Mouse (Mus musculus): ENCODE results near the gene Ergic1. TPM values are rescaled to one million over a fixed set of nuclear protein-coding genes. Genes with fewer than 3 reads are reported as not detected.
A peak's percentile ranks its signal among the peaks of the same experiment; 100 is the strongest.

The Ergic1 gene
- polyA plus RNA-seq, 1 experiment from 2014 or later, result 34.4 TPM

GRCm38 (mm10) chr17:26561651-26562181 lies 427 bp downstream of the Ergic1 start, which contains the start of gene Dusp1:
Dusp1 (minus strand) TSS chr17:26562128.
- no peak for TF ChIP-seq CTCF (IDR thresholded peaks at IDR 0.05; ENCODE audit: low read depth)
- no peak for TF ChIP-seq EP300 (IDR thresholded peaks at IDR 0.05; ENCODE audit: low read depth)
- Histone ChIP-seq H3K27ac (ENCODE audit: low read depth) (peak within 1 kb of the TSS; percentile 66), H3K9me3 (ENCODE audit: low read length) (no peaks in the 10 kb centered on the region), H3K36me3 (replicated peaks; ENCODE audit: insufficient read depth, low read length) (no peaks in the 10 kb centered on the region), H3K4me2 (ENCODE audit: low read depth, low read length) (peak within 1 kb of the TSS; percentile 96), H3K4me3 (ENCODE audit: low read depth, low read length) (peak within 1 kb of the TSS; percentile 66), H3K4me1 (ENCODE audit: insufficient read depth) (peaks cover 32% of the 10 kb centered on the region), H3K9ac (replicated peaks) (peak within 1 kb of the TSS; percentile 73), H3K27me3 (ENCODE audit: insufficient read depth, low read length) (no peaks in the 10 kb centered on the region)
- under 1% methylated on average over 22 of the region's 25 CpGs for WGBS (ENCODE audit: insufficient replicate concordance)
- ATAC-seq (peak; percentile 43), DNase-seq (no peak)

DNA sequence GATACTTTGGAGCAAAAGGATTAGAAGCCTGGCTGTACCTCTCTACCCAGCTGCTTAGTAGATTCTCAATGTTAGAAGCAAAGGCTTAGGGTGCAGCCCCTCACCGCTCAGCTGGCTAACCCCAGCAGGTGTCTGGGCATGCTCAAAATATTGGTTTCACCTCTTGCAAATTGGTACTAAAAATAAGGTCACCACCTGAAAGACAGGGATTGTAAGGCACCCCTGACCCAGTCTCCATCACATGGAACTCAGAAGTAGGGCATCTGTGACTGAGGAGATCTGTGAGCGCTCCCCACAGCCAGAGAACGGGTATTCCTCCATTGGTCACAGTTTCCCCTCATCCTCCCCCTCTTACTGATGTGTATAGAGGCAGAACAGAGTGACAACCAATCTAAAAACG lies 1.0 kb downstream of the Ergic1 start:
- no peaks in the 10 kb centered on the region for H3K36me3 ChIP-seq (replicated peaks; ENCODE audit: insufficient read depth, low read length)

GRCm38 (mm10) chr17:26563476-26563875 lies 2.2 kb downstream of the Ergic1 start:
- no peak for TF ChIP-seq EP300 (IDR thresholded peaks at IDR 0.05; ENCODE audit: low read depth)
- TF ChIP-seq CTCF (IDR thresholded peaks at IDR 0.05; ENCODE audit: low read depth), result no peak
- Histone ChIP-seq H3K9ac (replicated peaks) (no peak overlapping the region), H3K36me3 (replicated peaks; ENCODE audit: insufficient read depth, low read length) (peaks cover 4% of the 10 kb centered on the region; the same call in 1 of the 2 replicates), H3K27me3 (ENCODE audit: insufficient read depth, low read length) (no peaks in the 10 kb centered on the region), H3K4me1 (ENCODE audit: insufficient read depth) (peaks cover 32% of the 10 kb centered on the region), H3K4me2 (ENCODE audit: low read depth, low read length) (no peak overlapping the region), H3K27ac (ENCODE audit: low read depth) (no peak overlapping the region), H3K9me3 (ENCODE audit: low read length) (no peaks in the 10 kb centered on the region), H3K4me3 (ENCODE audit: low read depth, low read length) (no peak overlapping the region)
- DNase-seq (no peak), ATAC-seq (no peak)
- 88% methylated on average over 6 of the region's 6 CpGs for WGBS (ENCODE audit: insufficient replicate concordance)

More for the DNA sequence above, 1.0 kb downstream of the Ergic1 start:
- 0 out of 2 replicates have a peak overlapping the region, but pooled peaks have one; percentile 66 for H3K27ac ChIP-seq (ENCODE audit: low read depth)
- H3K9me3 ChIP-seq (ENCODE audit: low read length), result no peaks in the 10 kb centered on the region
- peak overlapping the region; percentile 66 for H3K4me3 ChIP-seq (ENCODE audit: low read depth, low read length)
- 62% methylated on average over 4 of the region's 4 CpGs for WGBS (ENCODE audit: insufficient replicate concordance)
- TF ChIP-seq CTCF (IDR thresholded peaks at IDR 0.05; ENCODE audit: low read depth) (no peak), EP300 (IDR thresholded peaks at IDR 0.05; ENCODE audit: low read depth) (no peak)
- H3K27me3 ChIP-seq (ENCODE audit: insufficient read depth, low read length), result no peaks in the 10 kb centered on the region
- ATAC-seq (no peak), DNase-seq (no peak)
- peak overlapping the region; percentile 73 for H3K9ac ChIP-seq (replicated peaks)
- peak overlapping the region; percentile 96 for H3K4me2 ChIP-seq (ENCODE audit: low read depth, low read length)
- H3K4me1 ChIP-seq (ENCODE audit: insufficient read depth), result peaks cover 32% of the 10 kb centered on the region

GRCm38 (mm10) chr17:26564439-26564838 lies 3.1 kb downstream of the Ergic1 start:
- no peaks in the 10 kb centered on the region for H3K9me3 ChIP-seq (ENCODE audit: low read length)
- H3K36me3 ChIP-seq (replicated peaks; ENCODE audit: insufficient read depth, low read length), result peaks cover 6% of the 10 kb centered on the region; the same call in 1 of the 2 replicates
- no peak for TF ChIP-seq EP300 (IDR thresholded peaks at IDR 0.05; ENCODE audit: low read depth)
- no peak for TF ChIP-seq CTCF (IDR thresholded peaks at IDR 0.05; ENCODE audit: low read depth)
- DNase-seq (no peak), ATAC-seq (no peak)
- no peak overlapping the region for H3K9ac ChIP-seq (replicated peaks)
- peak overlapping the region; percentile 24; the same call in 1 of the 2 replicates for H3K4me2 ChIP-seq (ENCODE audit: low read depth, low read length)
- H3K27me3 ChIP-seq (ENCODE audit: insufficient read depth, low read length), result no peaks in the 10 kb centered on the region
- no peak overlapping the region for H3K4me3 ChIP-seq (ENCODE audit: low read depth, low read length)
- 64% methylated on average over 9 of the region's 9 CpGs for WGBS (ENCODE audit: insufficient replicate concordance)
- peaks cover 32% of the 10 kb centered on the region for H3K4me1 ChIP-seq (ENCODE audit: insufficient read depth)
- H3K27ac ChIP-seq (ENCODE audit: low read depth), result 0 out of 2 replicates have a peak overlapping the region, but pooled peaks have one; percentile 62

DNA sequence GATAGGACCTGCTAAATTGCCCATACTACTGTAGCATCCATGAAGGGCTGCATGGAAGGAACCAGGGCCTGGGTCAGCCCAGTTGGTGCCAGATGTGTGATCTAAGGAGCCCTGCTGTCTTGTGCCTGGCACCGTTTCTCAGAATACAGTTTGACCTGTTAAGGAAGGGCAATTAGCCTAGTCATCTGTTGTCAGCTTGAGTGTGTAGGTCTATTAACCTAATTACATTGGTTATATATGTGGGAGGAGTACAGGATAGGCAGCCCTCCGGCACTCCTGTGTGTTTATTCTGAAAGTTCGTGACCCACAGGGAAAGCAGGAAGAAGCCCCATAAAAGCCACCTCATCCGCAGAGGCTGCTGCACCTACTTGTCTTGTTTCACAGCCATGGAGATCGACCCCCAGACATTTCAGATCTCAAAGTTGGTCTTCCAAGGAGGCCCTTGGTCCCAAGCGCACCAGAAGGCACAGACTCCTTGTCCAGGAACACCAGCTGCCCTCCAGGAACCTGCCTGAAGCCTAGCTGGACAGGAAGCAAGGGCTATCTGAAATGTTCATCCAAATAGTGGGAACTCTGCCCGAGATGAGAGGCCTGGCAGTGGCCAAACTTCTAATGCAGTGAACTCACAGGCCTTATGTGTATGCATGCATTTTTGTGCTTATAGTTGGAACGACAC lies 6.0 kb downstream of the Ergic1 start:
- no peak overlapping the region for H3K9ac ChIP-seq (replicated peaks)
- peaks cover 40% of the 10 kb centered on the region for H3K4me1 ChIP-seq (ENCODE audit: insufficient read depth)

DNA sequence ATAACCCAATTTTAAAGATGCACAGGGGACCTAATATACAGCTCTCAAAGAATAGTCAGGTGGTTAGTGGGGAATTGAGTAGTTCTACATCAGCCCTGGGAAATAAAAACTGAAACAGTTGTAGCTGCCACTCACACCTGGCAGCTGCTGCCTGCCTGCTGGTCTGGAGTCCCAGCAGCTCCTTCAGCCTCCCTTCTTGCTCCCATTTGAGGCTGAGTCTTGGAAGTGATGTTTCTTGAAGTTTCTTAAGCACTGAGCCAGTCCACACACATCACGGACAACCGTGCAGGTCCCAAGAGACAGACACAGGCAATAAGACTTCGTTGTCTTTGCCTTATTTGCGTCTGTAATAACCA lies 6.5 kb downstream of the Ergic1 start:
- H3K4me2 ChIP-seq (ENCODE audit: low read depth, low read length), result no peak overlapping the region
- no peaks in the 10 kb centered on the region for H3K9me3 ChIP-seq (ENCODE audit: low read length)
- no peak overlapping the region for H3K4me3 ChIP-seq (ENCODE audit: low read depth, low read length)
- peaks cover 36% of the 10 kb centered on the region for H3K4me1 ChIP-seq (ENCODE audit: insufficient read depth)
- H3K27ac ChIP-seq (ENCODE audit: low read depth), result no peak overlapping the region
- no peak overlapping the region for H3K9ac ChIP-seq (replicated peaks)
- H3K27me3 ChIP-seq (ENCODE audit: insufficient read depth, low read length), result no peaks in the 10 kb centered on the region
- ATAC-seq, result no peak
- WGBS (ENCODE audit: insufficient replicate concordance), result 86% methylated on average over 4 of the region's 4 CpGs
- TF ChIP-seq EP300 (IDR thresholded peaks at IDR 0.05; ENCODE audit: low read depth) (no peak), CTCF (IDR thresholded peaks at IDR 0.05; ENCODE audit: low read depth) (no peak)
- H3K36me3 ChIP-seq (replicated peaks; ENCODE audit: insufficient read depth, low read length), result peaks cover 6% of the 10 kb centered on the region; the same call in 1 of the 2 replicates
- no peak for DNase-seq

More for the DNA sequence above, 6.0 kb downstream of the Ergic1 start:
- Histone ChIP-seq H3K4me3 (ENCODE audit: low read depth, low read length) (no peak overlapping the region), H3K27ac (ENCODE audit: low read depth) (no peak overlapping the region), H3K27me3 (ENCODE audit: insufficient read depth, low read length) (no peaks in the 10 kb centered on the region), H3K36me3 (replicated peaks; ENCODE audit: insufficient read depth, low read length) (peaks cover 6% of the 10 kb centered on the region; the same call in 1 of the 2 replicates), H3K9me3 (ENCODE audit: low read length) (no peaks in the 10 kb centered on the region), H3K4me2 (ENCODE audit: low read depth, low read length) (no peak overlapping the region)
- ATAC-seq (no peak), DNase-seq (no peak)
- WGBS (ENCODE audit: insufficient replicate concordance), result 66% methylated on average over 8 of the region's 8 CpGs
- TF ChIP-seq CTCF (IDR thresholded peaks at IDR 0.05; ENCODE audit: low read depth) (no peak), EP300 (IDR thresholded peaks at IDR 0.05; ENCODE audit: low read depth) (no peak)

All from liver, postnatal 0 days (tissue).